Comparison of ENCODE assay signal across 8 mouse cellular contexts in genomic region chr13:44734441-44734840, GRCm38 (mm10). TPM values are rescaled to one million over a fixed set of nuclear protein-coding genes. Genes with fewer than 3 reads are reported as not detected.
A peak's percentile ranks its signal among the peaks of the same experiment; 100 is the strongest.
DNase-seq lines count a peak whose midpoint lies in the region; ATAC-seq and TF ChIP-seq lines count a peak whose summit lies in the region.

No protein-coding gene starts in this region.

- no peak for TF ChIP-seq EP300 in lung, postnatal 0 days (IDR thresholded peaks at IDR 0.05)

- H3K9ac ChIP-seq in lung, postnatal 0 days (replicated peaks; ENCODE audit: low read depth) = 0 out of 2 replicates have a peak overlapping the region, but pooled peaks have one; percentile 41
- H3K9ac ChIP-seq in embryonic facial prominence, embryonic 15.5 days = no peak overlapping the region; the same call in 1 of the 2 replicates

- no peak for ATAC-seq in lung, postnatal 0 days
- ATAC-seq in embryonic facial prominence, embryonic 15.5 days (ENCODE audit: insufficient number of reproducible peaks, low FRiP score, low TSS enrichment, low read depth) = no peak
- ATAC-seq in monocyte, adult 5-6 weeks (replicated peaks; ENCODE audit: insufficient number of reproducible peaks, low FRiP score, low TSS enrichment, poor library complexity, severe bottlenecking) = no peak

- H3K9me3 ChIP-seq in lung, postnatal 0 days (ENCODE audit: low read length) = no peaks in the 10 kb centered on the region
- no peaks in the 10 kb centered on the region for H3K9me3 ChIP-seq in embryonic facial prominence, embryonic 15.5 days (replicated peaks)
- H3K9me3 ChIP-seq in limb, embryonic 10.5 days (replicated peaks) = no peaks in the 10 kb centered on the region

- H3K36me3 ChIP-seq in lung, postnatal 0 days (ENCODE audit: insufficient read depth, low read length) = no peaks in the 10 kb centered on the region
- H3K36me3 ChIP-seq in embryonic facial prominence, embryonic 15.5 days = no peaks in the 10 kb centered on the region
- peaks cover 6% of the 10 kb centered on the region for H3K36me3 ChIP-seq in limb, embryonic 10.5 days
- H3K36me3 ChIP-seq in splenic B cell, adult 2 months (ENCODE audit: control insufficient read depth, insufficient read depth, low read length, poor library complexity, severe bottlenecking) = no peaks in the 10 kb centered on the region

- no peaks in the 10 kb centered on the region for H3K27me3 ChIP-seq in lung, postnatal 0 days (replicated peaks; ENCODE audit: insufficient read depth, low read length)
- H3K27me3 ChIP-seq in embryonic facial prominence, embryonic 15.5 days = no peaks in the 10 kb centered on the region
- H3K27me3 ChIP-seq in limb, embryonic 10.5 days (ENCODE audit: low read depth, poor library complexity, severe bottlenecking) = no peaks in the 10 kb centered on the region
- H3K27me3 ChIP-seq in splenic B cell, adult 2 months (ENCODE audit: control insufficient read depth, insufficient read depth, low read length, poor library complexity, severe bottlenecking) = no peaks in the 10 kb centered on the region

- no peak for DNase-seq in lung, postnatal 0 days (ENCODE audit: low spot score)
- no peak for DNase-seq in lung, postnatal 10 days
- no peak for DNase-seq in limb, embryonic 10.5 days (ENCODE audit: low spot score)
- peak; percentile 39 for DNase-seq in splenic B cell, adult 2 months (ENCODE audit: low read depth, low spot score)
- DNase-seq in spleen, adult 12 weeks (ENCODE audit: low spot score) = no peak
- DNase-seq in left cerebral cortex, postnatal 36 days (ENCODE audit: low spot score in 2 of 2) = no peak

- TF ChIP-seq CTCF in lung, postnatal 0 days (IDR thresholded peaks at IDR 0.05) = peak; percentile 11; the same call in 1 of the 2 replicates

- 51% methylated on average over 5 of the region's 5 CpGs for WGBS in lung, postnatal 0 days
- WGBS in embryonic facial prominence, embryonic 15.5 days = 49% methylated on average over 5 of the region's 5 CpGs
- WGBS in limb, embryonic 10.5 days = 78% methylated on average over 5 of the region's 5 CpGs

- H3K4me1 ChIP-seq in lung, postnatal 0 days (ENCODE audit: insufficient read depth, low read depth, low read length) = peaks cover 11% of the 10 kb centered on the region; the same call in 1 of the 2 replicates
- peaks cover 25% of the 10 kb centered on the region; the same call in 1 of the 2 replicates for H3K4me1 ChIP-seq in embryonic facial prominence, embryonic 15.5 days
- H3K4me1 ChIP-seq in limb, embryonic 10.5 days = peaks cover 39% of the 10 kb centered on the region

- H3K4me3 ChIP-seq in lung, postnatal 0 days (ENCODE audit: low read depth, low read length) = peak overlapping the region; percentile 78
- H3K4me3 ChIP-seq in embryonic facial prominence, embryonic 15.5 days (replicated peaks) = peak overlapping the region; percentile 74
- H3K4me3 ChIP-seq in limb, embryonic 10.5 days = peak overlapping the region; percentile 71

- peak overlapping the region; percentile 96 for H3K4me2 ChIP-seq in lung, postnatal 0 days (replicated peaks; ENCODE audit: low read depth, low read length)
- peak overlapping the region; percentile 62 for H3K4me2 ChIP-seq in embryonic facial prominence, embryonic 15.5 days (replicated peaks)

- peak overlapping the region; percentile 92 for H3K27ac ChIP-seq in lung, postnatal 0 days (ENCODE audit: low read length)
- H3K27ac ChIP-seq in embryonic facial prominence, embryonic 15.5 days (replicated peaks) = no peak overlapping the region
- no peak overlapping the region for H3K27ac ChIP-seq in limb, embryonic 10.5 days

- intact Hi-C loops in left cerebral cortex, postnatal 36 days (cut with DNase I) = loop anchor here (5.0 to 10.0 kb wide), 5 partner anchors 63 to 872 kb away; no protein-coding TSS in a partner anchor

RNA-seq across cellular contexts. Expression of gene Jarid2, which starts 5.2 kb away (rescaled TPM):
- 10.0 and 12.3 TPM in 2 replicates for polyA plus RNA-seq in lung, postnatal 0 days (2015; fragmentation: Nextera tagmentation; extraction: Ambion mirVana)
- polyA plus RNA-seq in embryonic facial prominence, embryonic 15.5 days (2015; fragmentation: Nextera tagmentation; extraction: Ambion mirVana) = 25.7 and 27.0 TPM in 2 replicates
- polyA plus RNA-seq in limb, embryonic 10.5 days (2016; fragmentation: Nextera tagmentation; extraction: Ambion mirVana) = 48.4 and 56.6 TPM in 2 replicates
- 77.6 to 103 TPM (median 102 TPM) in 3 replicates for total RNA-seq in monocyte, adult 5-6 weeks (2017)
- 10 to 100 TPM; 32.3 to 40.7 TPM for total RNA-seq in left cerebral cortex, postnatal 36 days (2021)
